Mouse (Mus musculus) C2C12 (cell line): ENCODE results near the gene Dynlt1c.
"Not testable (repeated sequence)": the region's sequence is repeated elsewhere in the genome, so short reads cannot be mapped to it uniquely, and the experiment has no call there.

ENCODE experiments used
- CEBPB ChIP-seq: IDR thresholded peaks from one replicate; pipeline ENCODE4 v1.6.1; 2011; ENCODE audit warnings: low read depth, mild to moderate bottlenecking, control low read depth, moderate library complexity
- CTCF ChIP-seq: IDR thresholded peaks from one replicate; pipeline ENCODE4 v1.5.1; 2011; ENCODE audit not compliant: control insufficient read depth, insufficient read depth, insufficient read length
- MAX ChIP-seq: IDR thresholded peaks from one replicate; pipeline ENCODE4 v1.6.1; 2011; ENCODE audit warnings: mild to moderate bottlenecking, control low read depth
- USF1 ChIP-seq: IDR thresholded peaks from one replicate; pipeline ENCODE4 v1.6.1; 2011; ENCODE audit warnings: low read depth, mild to moderate bottlenecking, control low read depth, moderate library complexity

- not testable (repeated sequence) for TF ChIP-seq MAX, CEBPB, USF1, CTCF
Measured at GRCm38 (mm10) chr17:6564866-6565265, 36.6 kb upstream of the Dynlt1c start.
